Mouse (Mus musculus) intestine, embryonic 15.5 days (tissue): ENCODE data around the gene Rps5. TPM values are rescaled to one million over a fixed set of nuclear protein-coding genes. Genes with fewer than 3 reads are reported as not detected.
"Not testable (repeated sequence)": the region's sequence is repeated elsewhere in the genome, so short reads cannot be mapped to it uniquely, and the experiment has no call there.

Experiments
- ATAC-seq: fragments of 200-750 bp; cut with Nextera tagmentation; 2 replicates; pipeline ENCODE4 v1.8.0; 2017; ENCODE audit warnings: moderate TSS enrichment, moderate library complexity
- H3K27ac ChIP-seq: fragments of 300-500 bp; sonication (generic); 2 replicates; pipeline ENCODE4 v1.5.1; 2015; ENCODE audit warnings: mild to moderate bottlenecking, inconsistent platforms
- H3K27me3 ChIP-seq: fragments of 300-500 bp; sonication (generic); replicated peaks from 2 replicates; pipeline ENCODE4 v1.6.1; 2015; ENCODE audit warnings: inconsistent platforms
- H3K36me3 ChIP-seq: fragments of 300-500 bp; sonication (generic); 2 replicates; pipeline ENCODE4 v1.6.1; 2015; ENCODE audit warnings: inconsistent platforms
- H3K4me1 ChIP-seq: fragments of 300-500 bp; sonication (generic); replicated peaks from 2 replicates; pipeline ENCODE4 v1.6.1; 2015; ENCODE audit warnings: inconsistent platforms
- H3K4me2 ChIP-seq: fragments of 300-500 bp; sonication (generic); replicated peaks from 2 replicates; pipeline ENCODE4 v1.6.1; 2015; ENCODE audit warnings: mild to moderate bottlenecking, inconsistent platforms
- H3K4me3 ChIP-seq: fragments of 300-500 bp; sonication (generic); replicated peaks from 2 replicates; pipeline ENCODE4 v1.5.1; 2015; ENCODE audit warnings: inconsistent platforms
- H3K9ac ChIP-seq: fragments of 300-500 bp; sonication (generic); 2 replicates; pipeline ENCODE4 v1.6.1; 2015; ENCODE audit warnings: inconsistent platforms
- H3K9me3 ChIP-seq: fragments of 300-500 bp; sonication (generic); 2 replicates; pipeline ENCODE4 v1.6.1; 2016; ENCODE audit warnings: inconsistent platforms
- WGBS: fragments of 180-500 bp; shearing (Covaris S2); methylation state at CpG from one replicate; pipeline ENCODE4 v1.1.7; 2015; 5-methylcytosine and 5-hydroxymethylcytosine counted together
- polyA plus RNA-seq: library from polyadenylated mRNA; unstranded; fragments of >200 nt; fragmentation: Nextera tagmentation; extraction: Ambion mirVana; gene quantifications from 2 replicates; pipeline ENCODE4 v1.2.1, GENCODE M21; 2015

Gene Rps5
- 1,008 and 1,147 TPM in 2 replicates for polyA plus RNA-seq

- Histone ChIP-seq H3K9me3 (no peaks in the 10 kb centered on the region), H3K9ac (peak within 1 kb of the TSS; percentile 83), H3K36me3 (peaks cover 36% of the 10 kb centered on the region), H3K4me2 (peak within 1 kb of the TSS; percentile 73), H3K4me3 (peak within 1 kb of the TSS; percentile 87), H3K27ac (peak within 1 kb of the TSS; percentile 92), H3K4me1 (peaks cover 14% of the 10 kb centered on the region), H3K27me3 (no peaks in the 10 kb centered on the region; the same call in 1 of the 2 replicates)
- ATAC-seq, result peak; percentile 98
- WGBS, result under 1% methylated on average over 55 of the region's 55 CpGs
These were observed at the start of gene Rps5 for GRCm38 (mm10) chr7:12921705-12922465. Rps5 (plus strand) TSS chr7:12922290.

DNA sequence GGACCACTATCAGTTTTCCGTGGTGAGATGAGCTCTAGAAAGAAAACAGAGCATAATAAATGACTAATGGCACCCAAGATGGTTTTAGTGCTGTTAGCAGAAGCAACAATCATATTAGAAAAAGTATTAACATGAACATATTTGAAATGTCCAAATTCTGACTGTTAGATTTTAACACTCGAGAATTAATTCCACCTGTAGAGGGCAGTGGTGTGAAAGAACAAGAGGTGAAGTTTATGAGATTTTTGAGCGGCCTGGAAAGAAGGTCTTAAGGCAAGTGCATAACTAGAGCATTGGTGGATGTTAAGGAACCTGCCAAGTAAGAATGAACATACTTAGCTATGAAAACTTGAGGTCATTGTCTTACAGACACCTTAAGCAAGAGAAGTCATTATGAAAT, 47.8 kb upstream of the Rps5 start:
- Histone ChIP-seq H3K27me3 (no peaks in the 10 kb centered on the region), H3K9me3 (no peaks in the 10 kb centered on the region; the same call in 1 of the 2 replicates), H3K27ac (no peak overlapping the region), H3K4me2 (no peak overlapping the region), H3K4me3 (no peak overlapping the region), H3K36me3 (no peaks in the 10 kb centered on the region), H3K4me1 (no peaks in the 10 kb centered on the region), H3K9ac (no peak overlapping the region)
- no peak for ATAC-seq
- WGBS, result 20% methylated on average over 3 of the region's 3 CpGs

- H3K9ac ChIP-seq, result no peak overlapping the region
- no peaks in the 10 kb centered on the region for H3K36me3 ChIP-seq
- H3K4me3 ChIP-seq, result no peak overlapping the region
- no peak overlapping the region for H3K27ac ChIP-seq
- ATAC-seq, result no peak
- H3K9me3 ChIP-seq, result no peaks in the 10 kb centered on the region
- peaks cover 5% of the 10 kb centered on the region; the same call in 1 of the 2 replicates for H3K4me1 ChIP-seq
- no peak overlapping the region for H3K4me2 ChIP-seq
- H3K27me3 ChIP-seq, result no peaks in the 10 kb centered on the region
These were observed 42.1 kb upstream of the Rps5 start for GRCm38 (mm10) chr7:12880036-12880435.

DNA sequence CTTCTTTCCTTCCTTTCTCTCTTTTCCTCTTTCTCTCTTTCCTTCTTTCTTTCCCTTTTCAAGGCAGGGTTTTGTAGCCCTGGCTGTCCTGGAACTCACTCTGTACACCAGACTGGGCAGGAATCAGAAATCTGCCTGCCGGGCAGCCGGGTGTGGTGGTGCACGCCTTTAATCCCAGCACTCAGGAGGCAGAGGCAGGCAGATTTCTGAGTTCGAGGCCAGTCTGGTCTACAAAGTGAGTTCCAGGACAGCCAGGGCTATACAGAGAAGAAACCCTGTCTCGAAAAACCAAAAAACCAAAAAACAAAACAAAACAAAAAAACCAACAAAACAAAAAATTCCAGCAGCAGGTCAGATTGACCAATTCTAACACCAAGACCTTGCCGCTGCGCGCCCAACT, 41.6 kb upstream of the Rps5 start:
- H3K4me3 ChIP-seq, result peak overlapping the region; percentile 68
- H3K27ac ChIP-seq, H3K9me3 ChIP-seq, H3K27me3 ChIP-seq, H3K4me1 ChIP-seq, H3K9ac ChIP-seq, H3K36me3 ChIP-seq: not testable (repeated sequence)
- peak; percentile 20 for ATAC-seq
- WGBS, result 43% methylated on average over 8 of the region's 8 CpGs
- peak overlapping the region; percentile 84 for H3K4me2 ChIP-seq

DNA sequence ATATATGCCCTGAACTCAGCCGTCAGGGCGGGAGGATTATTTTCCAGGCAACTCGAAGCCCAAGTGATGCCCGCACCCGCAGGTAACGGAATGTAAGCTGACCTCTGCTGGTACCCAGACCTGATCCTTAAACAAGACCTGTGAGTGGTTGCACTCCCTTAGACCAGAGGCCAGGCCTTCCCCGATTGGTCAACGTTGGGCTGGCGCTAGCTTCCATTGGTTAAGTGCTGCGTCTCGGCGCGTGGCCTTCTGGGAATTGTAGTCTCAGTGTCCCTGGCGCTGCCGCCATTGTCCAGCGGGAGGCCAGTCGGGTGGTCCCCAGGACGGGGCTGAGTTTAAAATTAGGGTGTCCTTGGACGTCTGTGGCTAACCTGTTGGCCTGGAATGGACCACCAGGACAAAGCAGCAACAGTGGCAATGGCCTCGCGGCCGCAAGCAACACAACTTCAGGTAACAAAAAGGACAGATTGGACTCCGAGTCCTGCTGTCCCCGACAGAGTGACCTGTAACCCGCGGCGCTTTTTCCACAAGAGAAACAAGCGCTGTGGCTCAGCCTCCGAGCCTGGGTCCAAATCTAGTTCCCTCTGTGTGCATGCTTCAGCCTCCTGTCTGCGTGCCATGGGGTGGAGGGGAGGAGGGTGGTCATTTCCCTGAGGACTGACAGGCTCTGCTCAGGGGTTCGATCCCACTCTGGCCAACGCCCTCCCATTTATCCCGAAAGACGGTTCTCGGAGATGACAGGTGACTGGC, 41.0 kb upstream of the Rps5 start, which contains the start of gene Zfp128:
Zfp128 (plus strand) TSS at position 267 of the 750 bp plus-strand sequence.
- WGBS, result under 1% methylated on average over 35 of the region's 35 CpGs
- Histone ChIP-seq H3K9me3 (no peaks in the 10 kb centered on the region), H3K27ac (peak within 1 kb of the TSS; percentile 13; the same call in 1 of the 2 replicates), H3K27me3 (no peaks in the 10 kb centered on the region), H3K4me1 (peaks cover 5% of the 10 kb centered on the region; the same call in 1 of the 2 replicates), H3K4me2 (peak within 1 kb of the TSS; percentile 84), H3K9ac (peak within 1 kb of the TSS; percentile 66), H3K4me3 (peak within 1 kb of the TSS; percentile 68), H3K36me3 (peaks cover 6% of the 10 kb centered on the region; the same call in 1 of the 2 replicates)
- peak; percentile 100 for ATAC-seq

DNA sequence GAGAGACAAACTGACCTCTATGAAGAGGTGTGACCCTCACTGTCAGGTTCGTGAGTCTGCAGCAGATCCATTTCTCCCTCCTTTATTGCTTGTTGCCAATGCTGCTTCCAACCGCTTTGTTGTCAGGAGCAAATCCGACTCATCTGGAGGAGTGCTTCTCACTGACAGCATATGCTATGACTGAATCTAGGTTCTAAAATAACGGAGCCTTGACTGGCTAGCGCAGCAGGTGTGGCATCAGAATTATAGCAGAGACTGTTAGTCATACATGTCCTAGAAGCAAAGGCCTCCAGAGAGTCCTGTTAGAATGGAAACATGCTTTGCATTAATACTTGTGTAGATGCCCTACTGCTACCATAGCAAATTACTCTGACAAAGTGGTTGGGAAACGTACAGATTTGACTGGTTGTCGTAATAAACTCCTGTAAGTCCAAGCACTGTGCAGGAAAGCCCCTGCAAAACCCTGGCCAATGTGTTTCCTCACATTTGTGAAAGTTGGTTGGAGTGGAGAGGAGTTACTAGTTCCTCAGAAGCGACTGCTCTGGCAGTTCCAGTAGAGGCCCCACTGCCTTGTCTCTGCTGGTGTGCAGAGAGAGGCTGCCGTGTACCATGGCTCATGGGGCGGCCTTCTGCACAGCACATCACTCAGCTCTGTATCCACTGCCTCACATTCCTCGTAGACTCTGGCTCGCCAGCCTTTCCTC, 35.4 kb upstream of the Rps5 start:
- Histone ChIP-seq H3K9ac (no peak overlapping the region), H3K27ac (no peak overlapping the region), H3K9me3 (no peaks in the 10 kb centered on the region), H3K4me3 (no peak overlapping the region), H3K36me3 (peaks cover 29% of the 10 kb centered on the region), H3K4me1 (peaks cover 2% of the 10 kb centered on the region; the same call in 1 of the 2 replicates), H3K27me3 (no peaks in the 10 kb centered on the region), H3K4me2 (no peak overlapping the region)
- WGBS, result 90% methylated on average over 12 of the region's 12 CpGs
- ATAC-seq, result no peak

GRCm38 (mm10) chr7:12887585-12887984, 34.5 kb upstream of the Rps5 start:
- no peak for ATAC-seq
- H3K4me3 ChIP-seq, result no peak overlapping the region
- H3K4me2 ChIP-seq, result no peak overlapping the region
- no peak overlapping the region for H3K9ac ChIP-seq
- no peaks in the 10 kb centered on the region for H3K4me1 ChIP-seq
- peaks cover 29% of the 10 kb centered on the region for H3K36me3 ChIP-seq
- WGBS, result 90% methylated on average over 5 of the region's 5 CpGs
- H3K27ac ChIP-seq, result no peak overlapping the region
- no peaks in the 10 kb centered on the region for H3K27me3 ChIP-seq
- H3K9me3 ChIP-seq, result no peaks in the 10 kb centered on the region

DNA sequence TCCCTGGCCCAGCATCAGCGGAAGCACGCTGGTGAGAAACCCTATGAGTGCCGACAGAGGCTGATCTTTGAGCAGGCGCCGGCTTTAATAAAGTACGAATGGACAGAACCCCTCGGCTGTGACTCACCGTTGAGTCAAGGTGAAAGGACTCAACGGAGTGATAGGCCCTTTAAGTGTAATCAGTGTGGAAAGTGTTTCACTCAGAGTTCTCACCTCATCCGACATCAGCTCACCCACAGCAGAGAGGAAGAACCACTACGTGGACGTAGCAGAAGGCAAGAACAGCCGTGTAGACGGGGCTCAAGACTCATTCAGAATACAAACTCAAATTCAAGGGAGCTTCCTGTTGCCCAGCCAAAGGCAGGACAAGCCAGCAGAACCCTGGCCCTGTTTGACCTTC, 31.2 kb upstream of the Rps5 start:
- Histone ChIP-seq H3K27me3 (no peaks in the 10 kb centered on the region), H3K36me3 (peaks cover 24% of the 10 kb centered on the region), H3K4me2 (no peak overlapping the region), H3K4me1 (no peaks in the 10 kb centered on the region), H3K9me3 (no peaks in the 10 kb centered on the region), H3K4me3 (no peak overlapping the region), H3K27ac (no peak overlapping the region), H3K9ac (no peak overlapping the region)
- 88% methylated on average over 14 of the region's 14 CpGs for WGBS
- no peak for ATAC-seq

GRCm38 (mm10) chr7:12891334-12891733, 30.8 kb upstream of the Rps5 start:
- Histone ChIP-seq H3K4me2 (no peak overlapping the region), H3K27me3 (no peaks in the 10 kb centered on the region), H3K4me1 (no peaks in the 10 kb centered on the region), H3K4me3 (no peak overlapping the region), H3K36me3 (peaks cover 20% of the 10 kb centered on the region), H3K27ac (no peak overlapping the region), H3K9me3 (no peaks in the 10 kb centered on the region), H3K9ac (no peak overlapping the region)
- WGBS, result 82% methylated on average over 1 of the region's 1 CpGs
- ATAC-seq, result no peak

- H3K9me3 ChIP-seq, result no peaks in the 10 kb centered on the region
- WGBS, result 5% methylated on average over 36 of the region's 36 CpGs
- H3K36me3 ChIP-seq, result no peaks in the 10 kb centered on the region
- peak within 1 kb of the TSS; percentile 14; the same call in 1 of the 2 replicates for H3K27ac ChIP-seq
- H3K4me2 ChIP-seq, result peak within 1 kb of the TSS; percentile 56
- H3K4me1 ChIP-seq, result peaks cover 4% of the 10 kb centered on the region; the same call in 1 of the 2 replicates
- H3K9ac ChIP-seq, result peak within 1 kb of the TSS; percentile 58
- peak within 1 kb of the TSS; percentile 58 for H3K4me3 ChIP-seq
- peak; percentile 99 for ATAC-seq
- no peaks in the 10 kb centered on the region for H3K27me3 ChIP-seq
These were observed 24.3 kb upstream of the Rps5 start, which contains the start of gene Zscan22 for GRCm38 (mm10) chr7:12897655-12898410. Zscan22 (plus strand) TSS chr7:12897815.

GRCm38 (mm10) chr7:12901517-12901916, 20.6 kb upstream of the Rps5 start:
- no peaks in the 10 kb centered on the region for H3K27me3 ChIP-seq
- H3K9me3 ChIP-seq, result no peaks in the 10 kb centered on the region
- WGBS, result 92% methylated on average over 5 of the region's 5 CpGs
- H3K9ac ChIP-seq, result no peak overlapping the region
- peaks cover 4% of the 10 kb centered on the region; the same call in 1 of the 2 replicates for H3K4me1 ChIP-seq
- H3K4me2 ChIP-seq, result no peak overlapping the region
- no peak for ATAC-seq
- H3K27ac ChIP-seq, result no peak overlapping the region
- no peak overlapping the region for H3K4me3 ChIP-seq
- peaks cover 14% of the 10 kb centered on the region for H3K36me3 ChIP-seq
